Mouse (Mus musculus) intestine, embryonic 15.5 days (tissue): ENCODE results near the gene Dcx. TPM values are rescaled to one million over a fixed set of nuclear protein-coding genes. Genes with fewer than 3 reads are reported as not detected.
A peak's percentile ranks its signal among the peaks of the same experiment; 100 is the strongest.

Source experiments
- ATAC-seq: fragments of 200-750 bp; cut with Nextera tagmentation; 2 replicates; pipeline ENCODE4 v1.8.0; 2017; ENCODE audit warnings: moderate TSS enrichment, moderate library complexity
- H3K27ac ChIP-seq: fragments of 300-500 bp; sonication (generic); 2 replicates; pipeline ENCODE4 v1.5.1; 2015; ENCODE audit warnings: mild to moderate bottlenecking, inconsistent platforms
- H3K27me3 ChIP-seq: fragments of 300-500 bp; sonication (generic); replicated peaks from 2 replicates; pipeline ENCODE4 v1.6.1; 2015; ENCODE audit warnings: inconsistent platforms
- H3K36me3 ChIP-seq: fragments of 300-500 bp; sonication (generic); 2 replicates; pipeline ENCODE4 v1.6.1; 2015; ENCODE audit warnings: inconsistent platforms
- H3K4me1 ChIP-seq: fragments of 300-500 bp; sonication (generic); replicated peaks from 2 replicates; pipeline ENCODE4 v1.6.1; 2015; ENCODE audit warnings: inconsistent platforms
- H3K4me2 ChIP-seq: fragments of 300-500 bp; sonication (generic); replicated peaks from 2 replicates; pipeline ENCODE4 v1.6.1; 2015; ENCODE audit warnings: mild to moderate bottlenecking, inconsistent platforms
- H3K4me3 ChIP-seq: fragments of 300-500 bp; sonication (generic); replicated peaks from 2 replicates; pipeline ENCODE4 v1.5.1; 2015; ENCODE audit warnings: inconsistent platforms
- H3K9ac ChIP-seq: fragments of 300-500 bp; sonication (generic); 2 replicates; pipeline ENCODE4 v1.6.1; 2015; ENCODE audit warnings: inconsistent platforms
- H3K9me3 ChIP-seq: fragments of 300-500 bp; sonication (generic); 2 replicates; pipeline ENCODE4 v1.6.1; 2016; ENCODE audit warnings: inconsistent platforms
- WGBS: fragments of 180-500 bp; shearing (Covaris S2); methylation state at CpG from one replicate; pipeline ENCODE4 v1.1.7; 2015; 5-methylcytosine and 5-hydroxymethylcytosine counted together
- polyA plus RNA-seq: library from polyadenylated mRNA; unstranded; fragments of >200 nt; fragmentation: Nextera tagmentation; extraction: Ambion mirVana; gene quantifications from 2 replicates; pipeline ENCODE4 v1.2.1, GENCODE M21; 2015

Dcx gene
- polyA plus RNA-seq, 1 experiment from 2014 or later, result 3.3 TPM

- Histone ChIP-seq H3K27me3 (no peaks in the 10 kb centered on the region), H3K4me3 (no peak overlapping the region), H3K9ac (no peak overlapping the region), H3K36me3 (no peaks in the 10 kb centered on the region), H3K4me1 (no peaks in the 10 kb centered on the region), H3K9me3 (no peaks in the 10 kb centered on the region), H3K27ac (no peak overlapping the region), H3K4me2 (no peak overlapping the region)
- ATAC-seq, result no peak
- 49% methylated on average over 4 of the region's 4 CpGs for WGBS
Observed at GRCm38 (mm10) chrX:143885765-143886164, 47.3 kb downstream of the Dcx start.

- ATAC-seq, result no peak
- no peak overlapping the region for H3K4me3 ChIP-seq
- H3K9ac ChIP-seq, result no peak overlapping the region
- no peaks in the 10 kb centered on the region for H3K27me3 ChIP-seq
- no peaks in the 10 kb centered on the region for H3K36me3 ChIP-seq
- H3K4me2 ChIP-seq, result no peak overlapping the region
- H3K4me1 ChIP-seq, result no peaks in the 10 kb centered on the region
- H3K27ac ChIP-seq, result no peak overlapping the region
- 35% methylated on average over 3 of the region's 3 CpGs for WGBS
- H3K9me3 ChIP-seq, result no peaks in the 10 kb centered on the region
Observed at GRCm38 (mm10) chrX:143884953-143885352, 48.2 kb downstream of the Dcx start.

DNA sequence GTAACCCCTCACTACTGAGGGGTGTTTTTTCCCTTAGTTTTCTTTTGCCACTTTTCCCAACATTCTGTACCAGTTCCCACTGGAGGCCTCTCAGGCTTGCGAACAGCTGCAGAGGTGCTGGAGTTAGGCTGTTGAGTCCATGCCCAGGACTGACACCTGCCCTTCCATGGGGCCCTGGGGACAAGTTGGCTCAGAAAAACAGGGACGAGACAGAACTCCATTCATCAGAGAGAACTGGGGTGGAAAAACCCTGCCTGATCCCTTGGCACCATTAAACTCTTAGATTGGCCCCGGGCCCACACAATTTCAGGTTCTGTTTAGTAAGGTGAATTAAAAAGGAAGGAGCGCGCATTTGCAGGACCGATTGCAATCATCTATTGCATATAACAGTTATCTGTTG, 48.8 kb downstream of the Dcx start:
- Histone ChIP-seq H3K27ac (no peak overlapping the region), H3K9me3 (no peaks in the 10 kb centered on the region), H3K36me3 (no peaks in the 10 kb centered on the region), H3K9ac (no peak overlapping the region), H3K4me1 (no peaks in the 10 kb centered on the region), H3K4me2 (no peak overlapping the region), H3K27me3 (no peaks in the 10 kb centered on the region), H3K4me3 (no peak overlapping the region)
- no peak for ATAC-seq
- 84% methylated on average over 6 of the region's 6 CpGs for WGBS

GRCm38 (mm10) chrX:143881806-143882468, 51.2 kb downstream of the Dcx start:
- WGBS, result 79% methylated on average over 4 of the region's 4 CpGs
- H3K27me3 ChIP-seq, result no peaks in the 10 kb centered on the region

GRCm38 (mm10) chrX:143879631-143880030, 53.5 kb downstream of the Dcx start:
- Histone ChIP-seq H3K4me1 (no peaks in the 10 kb centered on the region), H3K4me2 (no peak overlapping the region), H3K36me3 (no peaks in the 10 kb centered on the region), H3K9me3 (no peaks in the 10 kb centered on the region), H3K4me3 (no peak overlapping the region), H3K27ac (no peak overlapping the region), H3K27me3 (no peaks in the 10 kb centered on the region), H3K9ac (no peak overlapping the region)
- WGBS, result 75% methylated on average over 3 of the region's 3 CpGs
- no peak for ATAC-seq

More at GRCm38 (mm10) chrX:143881806-143882468, 51.2 kb downstream of the Dcx start:
- Histone ChIP-seq H3K9me3 (no peaks in the 10 kb centered on the region), H3K9ac (no peak overlapping the region), H3K36me3 (no peaks in the 10 kb centered on the region), H3K4me1 (no peaks in the 10 kb centered on the region), H3K27ac (no peak overlapping the region), H3K4me3 (no peak overlapping the region), H3K4me2 (no peak overlapping the region)
- ATAC-seq, result no peak

DNA sequence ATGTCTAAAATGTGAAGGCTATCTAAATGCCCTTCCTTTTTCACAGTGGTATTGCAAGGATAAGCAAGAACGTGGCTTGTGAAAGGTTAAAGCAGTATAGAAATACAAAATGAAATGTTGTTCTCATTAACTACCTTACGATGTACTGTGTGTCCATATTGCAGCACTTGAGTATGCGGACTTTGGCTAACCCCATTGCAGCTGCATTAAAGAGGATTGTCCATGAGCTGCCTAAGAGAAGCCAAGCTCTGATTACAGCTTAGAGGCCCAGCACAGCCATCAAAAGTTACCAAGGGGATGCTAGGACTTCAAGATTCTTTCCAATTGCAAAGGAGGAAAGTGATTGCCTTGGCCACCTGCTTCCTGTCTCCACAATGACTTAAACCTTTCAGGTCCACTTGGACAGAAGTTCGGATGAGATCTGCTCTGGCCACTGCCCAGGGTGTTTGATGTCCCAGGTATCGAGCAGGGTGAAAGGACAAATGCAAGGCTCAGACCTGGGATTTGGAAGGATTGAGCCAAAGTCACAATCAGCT, 65.9 kb downstream of the Dcx start:
- Histone ChIP-seq H3K27me3 (no peaks in the 10 kb centered on the region), H3K4me2 (no peak overlapping the region), H3K9me3 (no peaks in the 10 kb centered on the region), H3K9ac (no peak overlapping the region), H3K4me3 (no peak overlapping the region), H3K27ac (no peak overlapping the region), H3K4me1 (no peaks in the 10 kb centered on the region), H3K36me3 (no peaks in the 10 kb centered on the region)
- no peak for ATAC-seq
- 79% methylated on average over 5 of the region's 5 CpGs for WGBS

DNA sequence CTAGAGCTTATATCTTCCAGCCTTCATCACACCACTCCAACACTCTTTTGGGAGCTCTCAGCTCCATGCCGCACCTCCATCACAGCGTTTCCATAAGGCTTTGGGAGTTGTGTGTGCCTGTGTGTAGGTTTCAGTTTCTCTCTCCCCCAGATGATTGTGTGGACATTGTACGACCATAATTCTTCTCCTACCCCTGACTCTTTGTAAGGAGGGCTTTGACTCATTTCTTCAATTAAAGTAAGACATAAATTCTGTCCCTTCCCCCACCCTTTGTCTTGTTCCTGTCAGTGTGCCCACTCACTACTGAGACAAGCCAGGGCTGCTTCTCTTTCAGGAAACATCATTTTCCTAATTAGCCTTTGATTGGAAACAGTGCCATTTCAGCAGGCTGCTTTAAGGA, 81.8 kb downstream of the Dcx start:
- 64% methylated on average over 3 of the region's 3 CpGs for WGBS
- H3K27me3 ChIP-seq, result no peaks in the 10 kb centered on the region
- no peaks in the 10 kb centered on the region for H3K9me3 ChIP-seq
- no peak overlapping the region for H3K9ac ChIP-seq
- ATAC-seq, result no peak
- H3K36me3 ChIP-seq, result no peaks in the 10 kb centered on the region
- no peaks in the 10 kb centered on the region for H3K4me1 ChIP-seq
- no peak overlapping the region for H3K4me2 ChIP-seq
- no peak overlapping the region for H3K27ac ChIP-seq
- no peak overlapping the region for H3K4me3 ChIP-seq

GRCm38 (mm10) chrX:143849969-143850368, 83.1 kb downstream of the Dcx start:
- no peak overlapping the region for H3K9ac ChIP-seq
- ATAC-seq, result no peak
- H3K27ac ChIP-seq, result no peak overlapping the region
- no peaks in the 10 kb centered on the region for H3K27me3 ChIP-seq
- H3K9me3 ChIP-seq, result no peaks in the 10 kb centered on the region
- H3K4me1 ChIP-seq, result no peaks in the 10 kb centered on the region
- H3K4me3 ChIP-seq, result no peak overlapping the region
- no peaks in the 10 kb centered on the region for H3K36me3 ChIP-seq
- no peak overlapping the region for H3K4me2 ChIP-seq
- 67% methylated on average over 3 of the region's 3 CpGs for WGBS

GRCm38 (mm10) chrX:143846637-143847036, 86.5 kb downstream of the Dcx start:
- WGBS, result 75% methylated on average over 3 of the region's 3 CpGs
- H3K4me3 ChIP-seq, result no peak overlapping the region
- H3K4me2 ChIP-seq, result no peak overlapping the region
- no peak overlapping the region for H3K27ac ChIP-seq
- no peaks in the 10 kb centered on the region for H3K27me3 ChIP-seq
- no peak overlapping the region for H3K9ac ChIP-seq
- H3K36me3 ChIP-seq, result no peaks in the 10 kb centered on the region
- no peaks in the 10 kb centered on the region for H3K9me3 ChIP-seq
- ATAC-seq, result no peak
- H3K4me1 ChIP-seq, result no peaks in the 10 kb centered on the region

- Histone ChIP-seq H3K4me3 (peak within 1 kb of the TSS; percentile 23), H3K9me3 (no peaks in the 10 kb centered on the region), H3K27ac (no peak within 1 kb of the TSS), H3K27me3 (no peaks in the 10 kb centered on the region), H3K9ac (no peak within 1 kb of the TSS), H3K4me2 (peak within 1 kb of the TSS; percentile 42), H3K4me1 (no peaks in the 10 kb centered on the region), H3K36me3 (no peaks in the 10 kb centered on the region)
- 0 out of 2 replicates have a peak, but pooled peaks have one; percentile 47 for ATAC-seq
- 38% methylated on average over 4 of the region's 4 CpGs for WGBS
Observed at GRCm38 (mm10) chrX:143827212-143827611, 105.9 kb downstream of the Dcx start, which contains the start of gene Capn6. Capn6 (minus strand) TSS chrX:143827414.

GRCm38 (mm10) chrX:143826521-143826920, 106.6 kb downstream of the Dcx start:
- no peaks in the 10 kb centered on the region for H3K4me1 ChIP-seq
- no peak for ATAC-seq
- no peak overlapping the region for H3K27ac ChIP-seq
- peak overlapping the region; percentile 23 for H3K4me3 ChIP-seq
- H3K9me3 ChIP-seq, result no peaks in the 10 kb centered on the region
- H3K36me3 ChIP-seq, result no peaks in the 10 kb centered on the region
- no peaks in the 10 kb centered on the region for H3K27me3 ChIP-seq
- peak overlapping the region; percentile 42 for H3K4me2 ChIP-seq
- 37% methylated on average over 4 of the region's 4 CpGs for WGBS
- H3K9ac ChIP-seq, result no peak overlapping the region

GRCm38 (mm10) chrX:143818961-143819360, 114.2 kb downstream of the Dcx start:
- Histone ChIP-seq H3K36me3 (no peaks in the 10 kb centered on the region), H3K27me3 (no peaks in the 10 kb centered on the region), H3K4me3 (no peak overlapping the region), H3K9ac (no peak overlapping the region), H3K4me1 (no peaks in the 10 kb centered on the region), H3K9me3 (no peaks in the 10 kb centered on the region), H3K27ac (no peak overlapping the region), H3K4me2 (no peak overlapping the region)
- no peak for ATAC-seq
- 90% methylated on average over 2 of the region's 2 CpGs for WGBS

DNA sequence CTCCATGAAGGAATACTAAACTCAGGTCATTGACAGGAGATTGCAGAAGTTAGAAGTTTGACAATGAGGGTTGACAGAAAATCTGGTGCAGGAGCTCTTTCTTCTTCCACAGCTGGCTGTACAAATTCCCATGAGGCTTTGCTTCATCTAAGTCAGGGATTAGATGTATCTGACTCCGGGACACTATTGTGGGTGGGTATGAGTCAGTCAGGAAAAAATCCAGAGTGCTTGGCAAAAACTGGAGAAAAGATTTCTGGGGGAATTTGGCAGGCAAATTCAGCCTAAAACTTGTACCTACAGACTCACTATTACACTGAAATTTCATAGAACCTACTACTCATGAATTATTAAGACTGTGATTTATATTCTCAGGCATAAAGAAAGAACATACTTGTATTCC, 117.2 kb downstream of the Dcx start:
- no peak for ATAC-seq
- 64% methylated on average over 1 of the region's 1 CpGs for WGBS
- no peak overlapping the region for H3K27ac ChIP-seq

More for the DNA sequence above, 117.2 kb downstream of the Dcx start:
- Histone ChIP-seq H3K27me3 (no peaks in the 10 kb centered on the region), H3K9ac (no peak overlapping the region), H3K4me1 (no peaks in the 10 kb centered on the region), H3K4me3 (no peak overlapping the region), H3K36me3 (no peaks in the 10 kb centered on the region), H3K9me3 (no peaks in the 10 kb centered on the region), H3K4me2 (no peak overlapping the region)
